Mouse (Mus musculus) liver, adult (tissue): ENCODE data around the gene Olfr485.
"Not testable (repeated sequence)": the region's sequence is repeated elsewhere in the genome, so short reads cannot be mapped to it uniquely, and the experiment has no call there.

Experiments used
- GATA4 ChIP-seq: IDR thresholded peaks from 2 replicates; pipeline ENCODE4 v1.6.1; 2014; ENCODE audit warnings: mild to moderate bottlenecking, low read length; ENCODE audit not compliant: insufficient replicate concordance

Olfr485 gene

GRCm38 (mm10) chr7:108159771-108160170 is at the start of gene Olfr485:
Gene Olfr485 (minus strand): TSS chr7:108159871.
- TF ChIP-seq GATA4: no peak

GRCm38 (mm10) chr7:108196938-108197337 is 37.3 kb upstream of the Olfr485 start:
- TF ChIP-seq GATA4: no peak

GRCm38 (mm10) chr7:108172642-108173041 is 13.0 kb upstream of the Olfr485 start, which contains the start of gene Olfr486:
Gene Olfr486 (minus strand): TSS chr7:108172742.
- TF ChIP-seq GATA4: not testable (repeated sequence)

- no peak for TF ChIP-seq GATA4
Observed at GRCm38 (mm10) chr7:108127349-108127748, 32.3 kb downstream of the Olfr485 start, which contains the start of gene Olfr484. Gene Olfr484 (minus strand): TSS chr7:108127449.

- TF ChIP-seq GATA4: no peak
Observed at GRCm38 (mm10) chr7:108121416-108121815, 38.3 kb downstream of the Olfr485 start.

- no peak for TF ChIP-seq GATA4
Observed at GRCm38 (mm10) chr7:108120681-108121080, 39.0 kb downstream of the Olfr485 start.
